Mouse (Mus musculus): ENCODE measurements around the gene Nlrx1.
A peak's percentile ranks its signal among the peaks of the same experiment; 100 is the strongest.

Nlrx1 gene

DNA sequence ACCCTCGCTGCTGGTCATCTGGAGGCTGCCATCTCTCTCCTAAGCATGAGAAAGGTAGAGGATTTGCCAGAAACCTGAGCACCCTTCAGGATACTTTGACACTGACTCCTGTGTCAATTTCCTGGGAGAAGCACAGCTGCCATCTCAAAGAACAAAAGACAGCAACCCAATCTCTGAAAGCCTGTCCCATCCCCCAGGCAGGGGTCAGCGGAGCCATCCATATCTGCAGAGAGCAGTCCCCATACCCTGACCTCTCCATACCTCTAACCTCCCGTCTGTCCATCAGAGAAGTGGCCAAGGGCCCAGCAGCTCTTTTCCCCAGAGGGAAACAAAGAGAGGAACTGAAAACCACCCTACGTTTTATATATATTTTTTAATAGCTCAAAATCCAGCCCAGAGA is 31.8 kb downstream of the Nlrx1 start:
- no peak for DNase-seq (ENCODE audit: low spot score in 2 of 2)

DNA sequence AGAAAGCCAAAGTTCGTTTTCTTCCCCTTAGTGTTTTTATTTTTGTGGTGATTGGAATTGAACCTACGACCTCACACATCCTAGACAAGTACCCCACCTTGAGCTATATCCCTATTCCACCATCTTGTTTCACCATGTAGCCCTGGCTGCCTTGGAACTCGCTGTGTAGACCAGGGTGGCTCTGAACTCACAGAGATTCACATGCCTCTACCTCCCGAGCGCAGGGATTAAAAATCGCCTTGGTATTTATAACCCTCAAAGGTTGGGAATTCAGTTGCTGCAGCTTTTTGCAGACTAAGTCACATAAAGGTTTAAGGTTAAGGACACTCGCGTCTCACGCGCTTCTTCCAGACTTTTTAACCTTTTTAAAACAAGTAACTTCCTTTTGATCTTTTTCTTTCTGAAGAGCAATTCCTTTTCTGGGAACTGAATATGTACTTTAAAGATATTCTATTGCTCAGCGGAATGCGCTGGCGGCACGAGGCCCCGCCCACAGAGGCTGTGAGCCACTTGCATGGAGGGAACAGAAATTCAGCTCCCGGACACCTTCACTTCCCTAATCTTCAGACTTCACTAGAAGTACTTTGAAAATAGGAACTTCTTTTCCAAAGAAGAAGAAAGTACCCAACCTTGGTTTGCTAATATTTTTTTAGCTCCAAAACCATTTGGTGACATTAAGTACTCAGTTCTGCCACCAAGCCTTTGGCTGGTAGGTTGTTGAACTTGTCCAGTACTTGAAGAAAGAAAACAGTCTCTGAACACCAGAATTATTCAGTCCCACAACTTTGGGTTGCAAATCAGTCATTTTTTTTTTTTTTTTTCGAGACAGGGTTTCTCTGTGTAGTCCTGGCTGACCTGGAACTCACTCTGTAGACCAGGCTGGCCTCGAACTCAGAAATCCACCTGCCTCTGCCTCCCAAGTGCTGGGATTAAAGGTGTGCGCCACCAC is 33.6 kb downstream of the Nlrx1 start:
- DNase-seq (ENCODE audit: low spot score in 2 of 2), result no peak

DNA sequence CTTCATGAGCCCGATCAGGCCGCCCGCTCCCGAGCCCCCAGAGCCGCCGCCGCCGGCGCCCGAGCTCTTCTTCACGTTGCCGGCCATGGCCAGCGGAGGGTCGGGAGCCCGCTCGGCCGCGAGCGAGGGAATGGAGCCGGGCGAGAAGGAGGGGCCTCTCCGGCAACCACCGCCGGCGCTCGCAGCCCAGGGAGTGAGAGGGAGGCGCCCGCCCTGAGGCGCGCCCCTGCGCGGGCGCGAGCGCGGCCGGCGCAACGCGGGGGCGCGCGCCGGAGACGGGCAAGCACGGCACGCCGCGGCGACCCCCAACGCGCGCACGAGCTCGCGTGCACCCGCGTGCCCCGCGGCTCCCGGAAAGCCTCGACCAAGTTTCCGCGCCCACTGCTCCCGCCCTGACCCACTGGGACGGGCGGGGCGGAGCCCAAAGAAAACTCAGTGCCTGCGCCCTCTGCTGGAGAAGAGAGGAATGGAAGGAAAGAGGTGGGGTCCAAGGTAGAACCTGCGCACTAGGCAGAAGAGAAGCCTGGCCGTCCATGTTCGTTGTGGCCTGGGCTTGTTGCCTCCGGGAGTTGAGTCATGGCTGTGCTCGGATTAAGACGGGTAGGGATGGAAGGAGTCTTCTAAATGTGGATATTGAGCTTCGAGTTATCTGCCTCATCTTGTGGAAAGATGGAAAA is 34.5 kb downstream of the Nlrx1 start, which contains the start of gene Cbl:
Cbl (minus strand) TSS at position 248 of the 677 bp plus-strand sequence.
- peak; percentile 97 to 98 for DNase-seq (ENCODE audit: low spot score in 2 of 2)

DNA sequence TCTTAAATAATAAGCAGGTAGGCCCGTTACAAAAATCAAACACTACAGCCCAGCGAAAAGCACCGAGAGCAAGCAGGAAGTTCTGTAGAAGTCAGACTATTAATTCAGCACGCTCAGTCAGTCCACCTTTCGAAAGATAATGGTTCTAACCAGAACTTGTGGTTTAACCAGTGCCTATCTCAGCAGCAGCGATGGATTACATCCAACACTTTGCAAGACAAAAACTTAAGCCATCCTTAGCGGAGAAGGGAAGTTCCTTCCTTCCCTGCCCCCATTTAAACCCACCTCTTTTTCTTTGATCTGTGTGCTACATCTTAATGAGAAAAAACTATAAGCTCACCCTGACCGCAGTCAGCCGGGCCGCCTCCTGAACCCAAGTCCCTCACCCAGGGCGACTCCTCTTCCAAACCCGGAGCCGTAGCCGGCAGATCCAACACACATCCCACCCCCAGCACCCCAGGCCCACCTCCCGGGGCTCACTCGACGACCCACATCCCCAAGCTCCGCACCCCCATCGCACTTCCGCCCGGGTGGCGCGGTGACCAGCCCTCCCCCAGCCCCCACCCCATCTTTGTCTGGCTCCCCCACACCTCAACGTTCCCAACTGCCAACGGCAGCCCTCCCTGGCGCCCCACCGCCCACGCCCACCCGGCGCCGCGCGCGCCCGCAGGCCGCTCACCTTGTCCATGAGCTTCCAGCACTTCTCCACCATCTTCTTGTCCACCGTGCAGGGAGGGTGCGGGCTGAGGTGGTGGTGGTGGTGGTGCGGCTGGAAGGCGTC is 35.2 kb downstream of the Nlrx1 start:
- DNase-seq (ENCODE audit: low spot score in 2 of 2), result peak in 1 of 2 experiments; percentile 60

DNA sequence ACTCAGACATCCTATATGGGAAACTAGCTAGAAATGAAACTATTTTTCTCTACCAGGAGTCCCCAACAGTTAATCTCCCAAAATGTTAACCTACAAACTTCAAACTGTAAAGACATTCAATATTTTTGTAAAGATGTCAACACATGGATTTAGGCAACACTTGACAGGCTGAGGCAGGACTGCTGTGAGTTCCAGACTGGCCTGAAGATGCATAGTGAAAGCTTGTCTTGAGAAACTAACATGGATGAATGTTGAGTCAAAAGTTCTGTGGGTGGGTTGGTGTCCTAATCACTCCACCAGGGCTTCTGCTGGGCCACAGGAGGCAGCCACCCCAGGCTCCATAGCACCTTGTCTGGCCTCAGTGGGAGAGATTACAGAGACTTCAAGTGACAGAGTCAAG is 36.8 kb downstream of the Nlrx1 start:
- DNase-seq (ENCODE audit: low spot score in 2 of 2), result no peak

DNA sequence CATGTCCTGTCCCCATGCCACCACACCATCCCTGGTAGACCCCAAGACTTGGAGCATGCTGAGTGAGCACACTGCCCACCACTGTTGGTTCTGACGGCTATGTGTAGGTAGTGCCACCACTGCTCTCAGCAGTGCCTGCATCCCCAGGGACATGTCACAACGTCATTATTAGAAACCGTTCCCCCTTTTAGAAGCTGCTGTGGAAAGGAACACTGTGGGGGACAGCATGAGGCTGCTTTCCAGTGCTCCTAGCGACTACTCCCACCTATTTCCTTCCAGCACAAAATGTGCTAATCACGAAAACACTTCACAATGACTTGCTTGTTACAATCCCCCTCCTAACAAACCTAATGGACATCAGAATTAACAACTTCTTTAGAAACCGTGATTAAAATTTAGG is 42.4 kb downstream of the Nlrx1 start:
- no peak for DNase-seq (ENCODE audit: low spot score in 2 of 2)

DNA sequence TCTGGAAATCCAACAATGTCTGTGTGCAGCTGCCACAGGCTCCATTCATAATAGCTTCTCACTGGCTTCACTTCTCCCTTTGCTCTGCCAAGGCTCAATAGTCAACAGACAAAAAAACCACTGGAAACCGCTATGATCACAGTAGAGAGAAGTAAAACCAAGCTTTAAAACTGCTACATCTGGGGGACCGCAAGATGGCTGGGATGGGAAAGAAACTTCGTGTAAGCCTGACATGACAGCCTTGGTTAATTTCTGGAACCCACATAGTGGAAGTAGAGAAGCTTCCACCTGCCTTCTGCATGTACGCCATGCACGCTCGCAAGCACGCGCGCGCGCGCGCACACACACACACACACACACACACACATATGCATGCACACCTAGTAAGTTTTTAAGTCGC is 54.9 kb downstream of the Nlrx1 start:
- no peak for DNase-seq (ENCODE audit: low spot score in 2 of 2)

DNA sequence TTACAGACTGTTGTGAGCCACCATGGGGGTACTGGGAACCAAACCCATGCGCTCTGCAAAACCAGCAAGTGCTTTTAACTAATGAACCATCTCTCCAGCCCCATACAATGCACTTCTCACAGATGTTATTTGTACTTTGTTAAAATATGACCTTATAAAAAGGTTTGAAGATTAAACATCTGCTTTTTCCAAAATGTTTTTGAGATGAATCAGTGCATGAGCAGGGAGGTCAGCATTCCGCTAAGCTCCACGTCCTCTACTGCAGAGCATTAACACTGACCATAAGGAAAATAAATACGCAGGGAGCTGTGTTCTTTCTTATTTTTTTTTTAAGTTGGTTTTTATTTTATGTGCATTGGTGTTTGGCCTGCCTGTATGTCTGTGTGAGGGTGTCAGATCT is 56.0 kb downstream of the Nlrx1 start:
- DNase-seq (ENCODE audit: low spot score in 2 of 2), result no peak

DNA sequence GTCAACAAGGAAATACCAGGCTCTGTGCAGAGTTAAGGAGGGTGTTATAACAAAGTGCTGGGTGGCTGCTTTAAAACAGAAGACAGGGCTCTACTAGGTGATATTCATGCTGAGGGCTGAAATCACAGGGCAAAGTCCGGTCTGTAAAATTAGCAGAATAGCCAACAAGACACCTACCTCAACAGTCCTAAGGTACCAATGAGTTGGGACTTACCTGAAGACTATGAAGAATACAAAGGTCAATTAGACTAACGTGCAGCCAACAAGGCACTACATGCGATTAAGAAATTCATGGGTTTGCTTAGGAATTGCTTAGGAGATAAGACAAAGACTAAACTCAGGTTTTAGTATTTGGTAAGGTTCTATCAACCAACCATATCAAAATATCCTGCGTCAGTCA is 59.0 kb downstream of the Nlrx1 start:
- DNase-seq (ENCODE audit: low spot score in 2 of 2), result no peak

DNA sequence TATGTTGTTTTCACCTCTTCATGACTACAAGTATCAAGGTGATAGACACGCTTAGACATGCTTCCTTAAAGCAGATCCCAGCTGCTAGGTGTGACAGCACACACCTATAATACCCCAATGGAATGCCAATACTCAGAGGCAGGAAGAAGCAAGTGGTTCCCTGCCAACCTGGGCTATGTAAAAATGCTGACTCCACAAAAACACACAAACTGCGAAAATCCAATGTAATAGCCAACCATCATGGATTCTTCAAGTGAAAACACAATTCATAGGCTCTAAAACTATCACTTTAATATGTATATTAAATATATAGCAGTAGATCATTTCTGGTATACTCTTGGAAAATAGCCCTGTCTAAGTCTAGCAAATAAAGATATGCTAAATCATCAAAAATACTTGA is 60.6 kb downstream of the Nlrx1 start:
- DNase-seq (ENCODE audit: low spot score in 2 of 2), result no peak

Data from right cerebral cortex, postnatal 36 days (tissue).